Comparison of ENCODE assay signal across 9 mouse cellular contexts in genomic region chr13:55444286-55444936, GRCm38 (mm10). TPM values are rescaled to one million over a fixed set of nuclear protein-coding genes. Genes with fewer than 3 reads are reported as not detected.
A peak's percentile ranks its signal among the peaks of the same experiment; 100 is the strongest.
DNase-seq lines count a peak whose midpoint lies in the region; ATAC-seq and TF ChIP-seq lines count a peak whose summit lies in the region.
"Had no signal": no experiment of that assay in that cellular context is flagged by ENCODE, and none has a peak within 500 bp of the region (broad histone marks: within the 10 kb centered on the region; RNA-seq: fewer than 3 reads in every experiment).

No protein-coding gene starts in this region.

- H3K9ac ChIP-seq in kidney, embryonic 15.5 days = peak overlapping the region; percentile 50
- H3K9ac ChIP-seq in hindbrain, embryonic 14.5 days = peak overlapping the region; percentile 67
- no peak overlapping the region for H3K9ac ChIP-seq in lung, postnatal 0 days (replicated peaks; ENCODE audit: low read depth)

- TF ChIP-seq EP300 in lung, postnatal 0 days (IDR thresholded peaks at IDR 0.05) = 0 out of 2 replicates have a peak, but pooled peaks have one; percentile 40

- no peaks in the 10 kb centered on the region for H3K27me3 ChIP-seq in kidney, embryonic 15.5 days
- H3K27me3 ChIP-seq in hindbrain, embryonic 14.5 days (ENCODE audit: control insufficient read depth, insufficient read depth, low read length) = no peaks in the 10 kb centered on the region
- H3K27me3 ChIP-seq in lung, postnatal 0 days (replicated peaks; ENCODE audit: insufficient read depth, low read length) = no peaks in the 10 kb centered on the region
- H3K27me3 ChIP-seq in splenic B cell, adult 2 months (ENCODE audit: control insufficient read depth, insufficient read depth, low read length, poor library complexity, severe bottlenecking) = no peaks in the 10 kb centered on the region

- peak; percentile 81 for ATAC-seq in kidney, embryonic 15.5 days (replicated peaks; ENCODE audit: low FRiP score)
- ATAC-seq in common myeloid progenitor, adult 5-6 weeks (replicated peaks; ENCODE audit: low read depth, poor library complexity, severe bottlenecking) = peak; percentile 21
- peak; percentile 81 for ATAC-seq in hindbrain, embryonic 14.5 days (ENCODE audit: low FRiP score)
- peak; percentile 75 for ATAC-seq in lung, postnatal 0 days

- peak overlapping the region; percentile 93 for H3K4me3 ChIP-seq in kidney, embryonic 15.5 days (replicated peaks)
- peak overlapping the region; percentile 70 for H3K4me3 ChIP-seq in hindbrain, embryonic 14.5 days (replicated peaks; ENCODE audit: low read length)
- peak overlapping the region; percentile 70 for H3K4me3 ChIP-seq in lung, postnatal 0 days (ENCODE audit: low read depth, low read length)

- TF ChIP-seq CTCF in lung, postnatal 0 days (IDR thresholded peaks at IDR 0.05) = no peak

- H3K4me1 ChIP-seq in kidney, embryonic 15.5 days = peaks cover 34% of the 10 kb centered on the region
- H3K4me1 ChIP-seq in hindbrain, embryonic 14.5 days (replicated peaks; ENCODE audit: control insufficient read depth, insufficient read depth, low read length) = peaks cover 18% of the 10 kb centered on the region
- peaks cover 10% of the 10 kb centered on the region; the same call in 1 of the 2 replicates for H3K4me1 ChIP-seq in lung, postnatal 0 days (ENCODE audit: insufficient read depth, low read depth, low read length)

- H3K36me3 ChIP-seq in kidney, embryonic 15.5 days = peaks cover 6% of the 10 kb centered on the region; the same call in 1 of the 2 replicates
- H3K36me3 ChIP-seq in hindbrain, embryonic 14.5 days (replicated peaks; ENCODE audit: control insufficient read depth, insufficient read depth) = no peaks in the 10 kb centered on the region
- H3K36me3 ChIP-seq in lung, postnatal 0 days (ENCODE audit: insufficient read depth, low read length) = no peaks in the 10 kb centered on the region
- H3K36me3 ChIP-seq in splenic B cell, adult 2 months (ENCODE audit: control insufficient read depth, insufficient read depth, low read length, poor library complexity, severe bottlenecking) = no peaks in the 10 kb centered on the region; the same call in 1 of the 2 replicates

- H3K4me2 ChIP-seq in kidney, embryonic 15.5 days = peak overlapping the region; percentile 79
- peak overlapping the region; percentile 69 for H3K4me2 ChIP-seq in hindbrain, embryonic 14.5 days (replicated peaks)
- H3K4me2 ChIP-seq in lung, postnatal 0 days (replicated peaks; ENCODE audit: low read depth, low read length) = peak overlapping the region; percentile 61

- no peaks in the 10 kb centered on the region for H3K9me3 ChIP-seq in kidney, embryonic 15.5 days (replicated peaks)
- no peaks in the 10 kb centered on the region for H3K9me3 ChIP-seq in hindbrain, embryonic 14.5 days (ENCODE audit: control insufficient read depth, low read length)
- no peaks in the 10 kb centered on the region for H3K9me3 ChIP-seq in lung, postnatal 0 days (ENCODE audit: low read length)

- no peak for DNase-seq in kidney, adult 11 months
- peak; percentile 94 for DNase-seq in ES-CJ7 (ENCODE audit: low read depth, low spot score)
- DNase-seq in hindbrain, embryonic 14.5 days (ENCODE audit: low spot score) = no peak
- peak; percentile 90 for DNase-seq in lung, postnatal 0 days (ENCODE audit: low spot score)
- DNase-seq in splenic B cell, adult 2 months (ENCODE audit: low read depth, low spot score) = peak; percentile 92
- no peak for DNase-seq in cerebellum, postnatal 4 days (ENCODE audit: low spot score in 2 of 2)

- peak overlapping the region; percentile 99 for H3K27ac ChIP-seq in kidney, embryonic 15.5 days
- peak overlapping the region; percentile 95 for H3K27ac ChIP-seq in hindbrain, embryonic 14.5 days
- peak overlapping the region; percentile 95 for H3K27ac ChIP-seq in lung, postnatal 0 days (ENCODE audit: low read length)

- 1% methylated on average over 33 of the region's 33 CpGs for WGBS in kidney, embryonic 15.5 days
- 1% methylated on average over 33 of the region's 33 CpGs for WGBS in hindbrain, embryonic 14.5 days
- WGBS in lung, postnatal 0 days = 5% methylated on average over 24 of the region's 33 CpGs

RNA-seq across cellular contexts. Expression of gene Grk6, which starts 0.5 kb away (rescaled TPM):
- 41.6 and 45.9 TPM in 2 replicates for polyA plus RNA-seq in kidney, embryonic 15.5 days (2015; fragmentation: Nextera tagmentation; extraction: Ambion mirVana)
- total RNA-seq in common myeloid progenitor, adult 5-6 weeks (2017) = 68.9 and 84.5 TPM in 2 replicates
- 41.9 and 42.7 TPM in 2 replicates for polyA plus RNA-seq in hindbrain, embryonic 14.5 days (2014; fragmentation: Nextera tagmentation; extraction: Ambion mirVana)
- 20.4 and 20.5 TPM in 2 replicates for polyA plus RNA-seq in lung, postnatal 0 days (2015; fragmentation: Nextera tagmentation; extraction: Ambion mirVana)

RNA-seq across cellular contexts. Expression of gene F12, which starts 17.8 kb away (rescaled TPM):
- polyA plus RNA-seq in kidney, embryonic 15.5 days (2015; fragmentation: Nextera tagmentation; extraction: Ambion mirVana) = 0.59 and 2.1 TPM in 2 replicates
- not detected in 2 replicates for total RNA-seq in common myeloid progenitor, adult 5-6 weeks (2017)
- 0.09 and 0.34 TPM in 2 replicates for polyA plus RNA-seq in hindbrain, embryonic 14.5 days (2014; fragmentation: Nextera tagmentation; extraction: Ambion mirVana)
- not detected in 2 replicates for polyA plus RNA-seq in lung, postnatal 0 days (2015; fragmentation: Nextera tagmentation; extraction: Ambion mirVana)
- total RNA-seq: heart, postnatal 14 days had no signal

RNA-seq across cellular contexts. Expression of gene Prr7, which starts 19.7 kb away (rescaled TPM):
- polyA plus RNA-seq in kidney, embryonic 15.5 days (2015; fragmentation: Nextera tagmentation; extraction: Ambion mirVana) = 0.70 and 0.75 TPM in 2 replicates
- 0.27 TPM in 1 of 2 replicates, not detected in the other for total RNA-seq in common myeloid progenitor, adult 5-6 weeks (2017)
- 6.3 and 8.9 TPM in 2 replicates for polyA plus RNA-seq in hindbrain, embryonic 14.5 days (2014; fragmentation: Nextera tagmentation; extraction: Ambion mirVana)
- 0.17 and 0.45 TPM in 2 replicates for polyA plus RNA-seq in lung, postnatal 0 days (2015; fragmentation: Nextera tagmentation; extraction: Ambion mirVana)

RNA-seq across cellular contexts. Expression of gene Pfn3, which starts 29.4 kb away (rescaled TPM):
- polyA plus RNA-seq in kidney, embryonic 15.5 days (2015; fragmentation: Nextera tagmentation; extraction: Ambion mirVana) = not detected in 2 replicates
- total RNA-seq in common myeloid progenitor, adult 5-6 weeks (2017) = not detected in 2 replicates
- 0.81 and 1.5 TPM in 2 replicates for polyA plus RNA-seq in hindbrain, embryonic 14.5 days (2014; fragmentation: Nextera tagmentation; extraction: Ambion mirVana)
- not detected in 2 replicates for polyA plus RNA-seq in lung, postnatal 0 days (2015; fragmentation: Nextera tagmentation; extraction: Ambion mirVana)
- total RNA-seq: heart, postnatal 14 days had no signal

RNA-seq across cellular contexts. Expression of gene Dbn1, which starts 43.5 kb away (rescaled TPM):
- polyA plus RNA-seq in kidney, embryonic 15.5 days (2015; fragmentation: Nextera tagmentation; extraction: Ambion mirVana) = 168 and 193 TPM in 2 replicates
- total RNA-seq in common myeloid progenitor, adult 5-6 weeks (2017) = 1.1 and 5.3 TPM in 2 replicates
- polyA plus RNA-seq in hindbrain, embryonic 14.5 days (2014; fragmentation: Nextera tagmentation; extraction: Ambion mirVana) = 406 and 416 TPM in 2 replicates
- 43.0 and 50.6 TPM in 2 replicates for polyA plus RNA-seq in lung, postnatal 0 days (2015; fragmentation: Nextera tagmentation; extraction: Ambion mirVana)

Comparison
In these comparisons a context has a peak if more than half of its experiments do, and no peak if none do; other contexts are left out.
1. ATAC-seq: peak in every context shown above with its lines; median percentile 81 in kidney, embryonic 15.5 days; 81 in hindbrain, embryonic 14.5 days; 75 in lung, postnatal 0 days; 21 in common myeloid progenitor, adult 5-6 weeks.
2. DNase-seq: peak in ES-CJ7 (single experiment), lung, postnatal 0 days (single experiment) and splenic B cell, adult 2 months (single experiment); none in kidney, adult 11 months (single experiment), hindbrain, embryonic 14.5 days (single experiment) and cerebellum, postnatal 4 days (0 of 2).
3. Peak in every context shown above with its lines, with median percentiles within 50 percentile points of each other: H3K27ac ChIP-seq, H3K4me2 ChIP-seq and H3K4me3 ChIP-seq.